Mouse (Mus musculus) lung, postnatal 10 days (tissue): ENCODE results near the gene Epsti1.
A peak's percentile ranks its signal among the peaks of the same experiment; 100 is the strongest.

Source experiments
- DNase-seq: peaks from one replicate; pipeline ENCODE4 v3.0.0; 2021

Epsti1 gene

DNA sequence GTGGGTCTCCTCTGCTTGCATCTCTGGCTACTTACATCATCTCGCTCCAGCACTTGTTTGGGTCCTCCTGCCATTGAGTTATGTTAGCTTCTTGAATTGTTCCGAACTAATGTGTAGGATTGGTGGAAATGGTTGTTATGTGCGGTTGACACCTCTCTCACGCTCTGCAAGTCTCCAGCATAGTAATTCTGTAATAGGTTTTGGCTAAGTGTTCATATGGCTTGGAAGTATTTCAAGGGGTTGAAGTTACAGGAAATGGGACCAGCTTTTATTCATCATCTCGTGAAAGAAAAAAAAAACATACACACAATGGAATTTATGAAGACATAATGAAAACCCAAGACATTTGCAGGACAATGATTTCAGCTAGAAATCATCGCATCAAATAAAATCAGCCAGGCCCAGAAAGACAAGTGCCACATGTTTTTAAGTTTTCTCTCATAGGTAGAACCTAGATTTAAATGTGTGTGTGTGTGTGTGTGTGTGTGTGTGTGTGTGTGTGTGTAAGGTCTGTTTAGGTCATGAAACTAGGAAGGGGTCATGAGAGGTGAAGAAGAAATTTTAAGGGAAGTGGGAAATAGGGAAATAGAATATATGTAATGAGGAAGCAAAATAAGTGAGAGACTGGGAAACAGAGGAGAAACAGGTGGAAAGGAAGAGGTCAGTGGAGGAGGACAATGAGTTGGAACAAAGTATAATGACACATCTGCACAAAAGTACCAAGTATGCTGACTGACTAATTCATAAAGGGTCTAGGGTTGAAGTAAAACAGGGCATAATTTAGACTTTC lies 19.2 kb downstream of the Epsti1 start:
- DNase-seq, result no peak

DNA sequence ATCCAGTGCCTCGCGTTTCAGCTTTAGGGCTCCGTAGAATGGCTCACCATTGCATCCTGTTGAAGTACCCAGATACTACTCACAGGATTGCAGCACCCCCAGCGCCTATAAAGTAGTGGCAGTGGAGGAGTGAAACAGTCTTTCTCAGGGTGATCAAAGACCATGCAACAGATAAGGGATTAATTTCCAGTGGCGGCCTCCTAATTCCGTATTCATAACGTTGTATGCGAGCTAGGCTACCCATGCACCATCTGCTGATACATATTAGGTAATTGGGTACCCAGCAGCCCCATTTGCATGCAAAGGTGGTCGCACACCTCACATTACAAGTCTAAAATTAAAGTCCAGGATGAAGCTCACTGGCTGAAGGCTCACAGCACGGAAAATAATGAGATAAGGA lies 21.4 kb downstream of the Epsti1 start:
- DNase-seq, result no peak

DNA sequence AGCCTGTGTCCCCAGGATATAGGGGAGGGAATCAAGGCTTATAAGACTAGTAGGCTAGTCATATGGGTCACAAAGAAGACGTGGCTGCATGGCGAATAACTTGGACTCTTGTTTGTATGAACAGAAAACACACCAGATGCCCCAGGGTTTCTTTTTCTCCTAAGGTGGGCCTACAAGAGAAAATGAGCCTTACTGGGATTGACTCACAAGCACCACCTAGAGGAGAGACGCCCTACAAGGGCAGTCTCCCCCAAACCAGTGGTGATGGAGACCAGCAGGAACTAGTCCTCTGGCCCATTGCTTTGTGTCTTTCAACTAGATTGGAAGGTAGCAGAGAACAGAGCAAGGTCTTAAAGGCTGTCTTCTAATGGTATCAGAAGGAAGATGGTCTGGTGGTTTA lies 22.7 kb downstream of the Epsti1 start:
- DNase-seq, result peak; percentile 42

DNA sequence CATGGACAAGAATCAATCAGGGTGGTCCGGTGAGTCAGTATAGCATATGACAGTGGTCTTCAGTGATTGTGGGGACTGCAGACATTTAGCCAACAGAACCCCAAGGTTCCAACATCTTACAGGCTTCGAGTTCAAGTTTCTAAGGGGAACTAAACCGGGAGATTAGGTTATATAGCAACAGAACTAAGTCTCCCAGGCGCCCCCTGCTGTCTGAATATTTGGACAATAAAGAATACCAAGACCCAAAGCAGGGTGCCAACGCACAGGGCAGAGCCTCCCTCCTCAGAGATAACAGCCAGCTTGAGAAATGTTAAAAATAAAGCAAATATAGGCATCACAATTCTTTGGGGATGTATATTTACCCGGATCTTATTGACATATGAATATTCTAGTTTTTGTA lies 24.0 kb downstream of the Epsti1 start:
- peak; percentile 82 for DNase-seq

GRCm38 (mm10) chr14:77928653-77929052 lies 24.6 kb downstream of the Epsti1 start:
- no peak for DNase-seq

DNA sequence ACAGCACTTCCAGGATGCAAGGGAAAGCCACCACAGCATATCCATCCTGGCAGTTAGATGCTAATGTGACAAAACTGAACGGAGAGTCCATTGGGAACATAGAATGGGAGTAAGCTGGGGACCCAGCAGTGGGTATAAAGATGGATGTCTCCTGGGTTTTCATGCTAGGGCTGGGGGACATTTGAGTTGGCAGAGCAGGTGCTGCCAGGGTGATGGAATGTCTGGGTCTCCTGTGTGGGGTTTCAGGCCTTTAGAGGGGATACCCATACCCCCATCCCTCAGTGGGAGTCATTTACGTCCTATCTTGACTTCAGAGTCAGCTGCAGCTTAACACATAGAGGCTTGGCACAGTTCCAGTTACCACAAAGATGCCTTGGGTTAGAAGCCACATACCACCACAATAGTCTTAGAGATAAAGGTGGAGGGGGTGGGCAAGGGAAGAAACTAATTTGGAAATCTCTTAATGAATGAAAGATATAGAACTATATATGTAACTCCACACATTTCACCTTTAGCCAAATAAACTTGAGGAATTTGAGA lies 25.2 kb downstream of the Epsti1 start:
- DNase-seq, result no peak

DNA sequence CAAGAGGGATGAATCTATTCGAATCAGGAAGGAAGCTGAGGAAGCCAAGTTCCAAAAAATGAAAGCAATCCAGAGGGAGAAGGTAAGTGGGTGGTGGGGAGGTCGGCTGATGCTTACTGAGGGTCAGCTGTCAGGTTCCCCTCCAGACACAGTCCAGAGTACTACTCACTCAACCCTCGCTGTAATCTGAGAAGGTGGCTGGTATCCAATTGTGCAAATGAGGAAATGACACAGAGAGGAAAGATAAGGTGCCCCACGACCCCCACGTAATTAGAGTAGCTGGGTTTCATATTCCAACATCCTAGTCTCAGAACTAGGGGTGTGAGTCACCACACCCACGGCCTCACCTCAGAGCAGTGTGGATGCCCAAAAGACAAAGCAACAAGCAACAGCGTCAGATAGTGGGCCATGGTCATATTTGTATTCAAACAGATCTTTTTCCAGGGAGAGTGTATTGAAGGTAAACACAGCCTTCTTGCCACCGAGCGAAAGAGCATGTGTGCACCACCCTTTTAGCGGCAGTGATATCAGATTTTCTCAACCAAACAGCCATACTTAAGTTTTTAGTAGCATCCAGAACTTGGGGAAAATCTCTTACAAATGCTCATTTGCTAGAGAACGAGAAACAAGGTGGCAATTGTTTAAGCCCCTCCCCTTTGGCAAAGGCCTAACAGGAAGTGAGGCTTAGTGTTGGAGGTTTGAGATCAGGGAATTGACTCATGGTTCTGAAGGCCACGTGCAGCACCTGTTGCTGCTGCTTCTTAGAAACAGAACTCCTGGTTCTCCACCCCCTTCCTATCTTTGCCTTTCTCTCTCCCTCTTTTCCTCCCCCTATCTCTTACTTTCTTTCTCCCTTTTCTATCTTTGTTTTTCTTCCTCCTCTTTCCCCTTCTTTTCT lies 28.4 kb downstream of the Epsti1 start:
- no peak for DNase-seq

DNA sequence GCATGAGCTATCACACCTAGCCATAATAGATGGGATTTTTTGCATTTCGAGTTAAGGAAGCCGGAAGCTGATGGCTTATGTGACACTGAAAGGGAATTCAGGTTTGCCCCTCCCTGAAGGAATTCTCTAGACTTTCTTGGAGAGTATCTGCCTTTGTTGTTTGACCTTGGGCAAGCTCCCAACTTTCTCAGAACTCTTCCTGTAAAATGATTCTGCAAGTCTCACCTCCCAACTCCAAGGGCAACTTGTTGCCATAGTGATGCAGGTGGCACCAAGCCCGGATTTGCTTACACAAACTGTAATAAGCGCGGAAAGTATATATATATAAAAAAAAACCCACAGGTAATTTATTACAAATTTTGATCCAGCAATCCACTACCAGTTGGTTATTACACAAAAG lies 29.2 kb downstream of the Epsti1 start:
- DNase-seq, result peak; percentile 44

- no peak for DNase-seq
Observed at GRCm38 (mm10) chr14:77934431-77934830, 30.4 kb downstream of the Epsti1 start.

- DNase-seq, result no peak
Observed at GRCm38 (mm10) chr14:77941105-77941504, 37.1 kb downstream of the Epsti1 start.

GRCm38 (mm10) chr14:77942235-77942634 lies 38.2 kb downstream of the Epsti1 start:
- DNase-seq, result no peak

- DNase-seq, result no peak
Observed at GRCm38 (mm10) chr14:77942793-77943558, 38.9 kb downstream of the Epsti1 start.

DNA sequence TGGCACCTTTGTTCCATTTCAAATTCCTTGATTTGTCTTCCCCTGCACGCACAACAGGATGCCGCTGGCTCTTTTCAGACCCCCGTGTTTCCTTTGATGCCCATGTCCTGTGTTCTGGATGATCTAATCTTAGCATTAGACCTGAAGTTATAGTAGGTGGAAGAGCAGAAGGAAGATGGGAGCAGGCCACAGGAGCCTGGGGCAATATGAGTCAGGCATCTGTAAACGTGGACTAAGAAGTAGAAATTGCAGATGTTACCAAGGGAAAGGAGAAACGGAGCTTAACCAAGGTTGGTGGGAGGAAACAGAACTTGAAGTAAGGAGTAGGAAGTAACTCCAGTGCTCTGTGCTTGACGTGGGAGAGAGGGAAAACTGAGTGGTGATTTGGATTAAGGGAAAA lies 57.7 kb downstream of the Epsti1 start:
- DNase-seq, result no peak

GRCm38 (mm10) chr14:77963525-77963924 lies 59.5 kb downstream of the Epsti1 start:
- DNase-seq, result no peak

GRCm38 (mm10) chr14:77971355-77971754 lies 67.3 kb downstream of the Epsti1 start:
- DNase-seq, result peak; percentile 13

DNA sequence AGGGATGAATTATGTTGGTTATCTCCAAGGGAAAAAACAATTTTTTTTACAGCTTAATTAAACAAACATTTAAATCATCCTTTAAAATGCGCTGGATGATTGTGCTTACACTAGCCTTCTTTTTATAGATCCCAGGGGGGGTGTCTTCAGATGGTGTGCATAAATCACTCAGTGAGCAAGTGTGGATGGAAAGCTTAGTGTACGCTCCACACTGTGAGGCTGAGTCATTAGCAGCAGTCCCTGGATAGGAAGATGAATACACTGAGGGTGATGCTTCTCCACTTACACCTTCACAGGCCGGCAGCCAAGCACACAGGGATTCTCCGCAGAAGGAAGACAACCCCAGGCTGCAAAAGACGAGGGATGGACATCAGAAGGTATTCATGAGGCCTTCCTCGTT lies 70.2 kb downstream of the Epsti1 start:
- DNase-seq, result no peak

DNA sequence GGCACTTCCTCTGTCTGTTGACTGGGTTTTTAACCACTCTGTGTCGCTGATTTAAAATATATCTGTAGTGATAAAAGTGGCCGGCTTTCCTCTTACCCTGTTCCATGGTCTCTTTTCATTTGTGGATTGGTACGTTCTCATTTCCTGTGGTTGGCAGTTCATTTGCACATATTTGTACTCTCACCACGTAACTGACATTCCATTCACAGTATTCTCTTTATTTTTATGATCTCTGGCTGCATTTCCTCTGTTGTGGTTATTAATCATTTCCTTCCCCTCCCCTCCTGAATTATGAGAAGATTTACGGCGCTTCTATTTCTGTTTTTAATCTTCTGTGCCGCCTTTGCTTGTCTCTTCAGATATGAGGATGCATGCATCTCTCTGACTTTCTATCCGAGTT lies 71.7 kb downstream of the Epsti1 start:
- DNase-seq, result no peak

GRCm38 (mm10) chr14:77981516-77981915 lies 77.5 kb downstream of the Epsti1 start:
- no peak for DNase-seq

DNA sequence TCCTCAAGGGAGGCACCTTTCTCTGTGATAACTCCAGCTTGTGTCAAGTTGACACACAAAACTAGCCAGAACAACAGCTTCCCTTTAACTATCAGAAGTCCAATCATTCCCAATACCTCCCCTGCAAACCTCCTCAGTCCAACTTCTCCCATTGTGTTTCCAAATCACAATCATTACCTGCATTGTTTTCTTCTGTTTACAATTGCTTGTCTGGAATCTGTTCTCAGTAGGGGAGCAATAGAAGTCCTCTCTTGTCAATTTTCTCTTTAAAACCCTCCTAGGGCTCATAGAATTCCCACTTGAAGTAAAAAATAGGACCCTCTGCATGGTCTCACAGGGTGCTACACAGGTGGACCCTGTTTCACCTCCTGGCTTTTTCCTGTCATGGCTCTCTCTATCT lies 93.7 kb downstream of the Epsti1 start:
- DNase-seq, result no peak

- DNase-seq, result no peak
Observed at GRCm38 (mm10) chr14:78004486-78004885, 100.4 kb downstream of the Epsti1 start.

GRCm38 (mm10) chr14:78008019-78008418 lies 104.0 kb downstream of the Epsti1 start:
- no peak for DNase-seq

- DNase-seq, result no peak
Observed at GRCm38 (mm10) chr14:78011808-78012207, 107.8 kb downstream of the Epsti1 start.
